Mouse (Mus musculus) CH12.LX (cell line): Measurements from ENCODE around the gene 1110059E24Rik. TPM values are rescaled to one million over a fixed set of nuclear protein-coding genes. Genes with fewer than 3 reads are reported as not detected.

Experiments
- DNase-seq: peaks from one replicate; pipeline ENCODE4 v3.0.0-alpha.2; 2013; ENCODE audit errors: extremely low read depth
- H3K27ac ChIP-seq: 2 replicates; pipeline ENCODE4 v1.5.1; 2012; ENCODE audit warnings: low read depth, mild to moderate bottlenecking, control low read depth, moderate library complexity; ENCODE audit not compliant: insufficient read depth
- H3K27me3 ChIP-seq: replicated peaks from 2 replicates; pipeline ENCODE3; 2012; ENCODE audit warnings: inconsistent platforms
- H3K36me3 ChIP-seq, 2 experiments: replicated peaks in 1 of 2; 2 replicates each; pipeline versions ENCODE3 to v1.6.1; 2012; ENCODE audit warnings: inconsistent platforms in 1 of 2, low read length in 1 of 2, mild to moderate bottlenecking in 1 of 2, mixed read lengths in 1 of 2, moderate library complexity in 1 of 2; ENCODE audit not compliant: control insufficient read depth in 1 of 2, insufficient read depth in 1 of 2
- H3K4me1 ChIP-seq, 2 experiments: 2 replicates each; pipeline ENCODE4 v1.6.1; 2012; ENCODE audit warnings: inconsistent platforms in 1 of 2, moderate library complexity in 1 of 2; ENCODE audit not compliant: insufficient read depth in 2 of 2, control insufficient read depth in 1 of 2
- H3K4me2 ChIP-seq: 2 replicates; pipeline ENCODE4 v1.6.1; 2012; ENCODE audit warnings: low read depth, mild to moderate bottlenecking, control low read depth; ENCODE audit not compliant: poor library complexity, insufficient read depth, severe bottlenecking
- H3K4me3 ChIP-seq, 3 experiments: fragments of 150-350 bp in 1 of 3; sonication (generic) in 1 of 3; replicated peaks in 1 of 3; 2 replicates each; pipeline versions ENCODE3 to v1.5.1; 2011 to 2012; ENCODE audit warnings: low read depth in 2 of 3, low read length in 2 of 3, mild to moderate bottlenecking in 2 of 3, moderate library complexity in 2 of 3, control low read depth in 1 of 3, improper control_type of control experiment in 1 of 3, inconsistent platforms in 1 of 3, mixed read lengths in 1 of 3; ENCODE audit not compliant: poor library complexity in 1 of 3
- H3K79me2 ChIP-seq: replicated peaks from 2 replicates; pipeline ENCODE4 v1.6.1; 2012; ENCODE audit warnings: mild to moderate bottlenecking, moderate library complexity; ENCODE audit not compliant: control insufficient read depth, poor library complexity, insufficient read depth, severe bottlenecking; ENCODE audit errors: extremely low read depth
- H3K9ac ChIP-seq: 2 replicates; pipeline ENCODE4 v1.6.1; 2012; ENCODE audit warnings: low read depth, mild to moderate bottlenecking, control low read depth, moderate library complexity; ENCODE audit not compliant: insufficient read depth
- H3K9me3 ChIP-seq: replicated peaks from 2 replicates; pipeline ENCODE3; 2012; ENCODE audit warnings: low read length, inconsistent platforms, mixed read lengths
- CHD1 ChIP-seq: IDR thresholded peaks from 2 replicates; pipeline ENCODE4 v1.6.1; 2012; ENCODE audit warnings: low read depth, low read length, improper control_type of control experiment, inconsistent platforms
- CHD2 ChIP-seq: IDR thresholded peaks from 2 replicates; pipeline ENCODE4 v1.6.1; 2011; ENCODE audit warnings: low read length, improper control_type of control experiment
- EP300 ChIP-seq: IDR thresholded peaks from 2 replicates; pipeline ENCODE4 v1.6.1; 2011; ENCODE audit warnings: low read length, improper control_type of control experiment
- GABPA ChIP-seq: IDR thresholded peaks from 2 replicates; pipeline ENCODE4 v1.6.1; 2012; ENCODE audit warnings: low read depth, low read length, improper control_type of control experiment, inconsistent platforms; ENCODE audit not compliant: insufficient replicate concordance
- HCFC1 ChIP-seq: IDR thresholded peaks from 2 replicates; pipeline ENCODE4 v1.6.1; 2012; ENCODE audit warnings: low read depth, mild to moderate bottlenecking, inconsistent platforms, low read length, improper control_type of control experiment
- JUN ChIP-seq: IDR thresholded peaks from 2 replicates; pipeline ENCODE4 v1.6.1; 2011; ENCODE audit warnings: low read depth, mild to moderate bottlenecking, low read length, improper control_type of control experiment, moderate library complexity; ENCODE audit not compliant: insufficient read depth
- JUND ChIP-seq: conservative IDR thresholded peaks from 2 replicates; pipeline ENCODE4 v1.6.1; 2011; ENCODE audit warnings: low read depth, low read length, improper control_type of control experiment
- MAFK ChIP-seq: IDR thresholded peaks from 2 replicates; pipeline ENCODE4 v1.6.1; 2011; ENCODE audit warnings: low read length, improper control_type of control experiment; ENCODE audit not compliant: insufficient replicate concordance
- MAX ChIP-seq: IDR thresholded peaks from 2 replicates; pipeline ENCODE4 v1.6.1; 2011; ENCODE audit warnings: low read length, improper control_type of control experiment
- MAZ ChIP-seq: IDR thresholded peaks from 2 replicates; pipeline ENCODE4 v1.6.1; 2012; ENCODE audit warnings: low read depth, mild to moderate bottlenecking, inconsistent platforms, low read length, improper control_type of control experiment, moderate library complexity
- MEF2A ChIP-seq: IDR thresholded peaks from 2 replicates; pipeline ENCODE4 v1.6.1; 2014; ENCODE audit warnings: low read depth, mild to moderate bottlenecking, inconsistent platforms, low read length, improper control_type of control experiment, borderline replicate concordance
- PAX5 ChIP-seq: IDR thresholded peaks from 2 replicates; pipeline ENCODE4 v1.6.1; 2012; ENCODE audit warnings: low read length, inconsistent platforms, mixed read lengths
- SMC3 ChIP-seq: IDR thresholded peaks from 2 replicates; pipeline ENCODE4 v1.6.1; 2011; ENCODE audit warnings: low read depth, low read length, improper control_type of control experiment
- TBP ChIP-seq: conservative IDR thresholded peaks from 2 replicates; pipeline ENCODE4 v1.6.1; 2011; ENCODE audit warnings: low read depth, low read length, improper control_type of control experiment
- USF2 ChIP-seq: conservative IDR thresholded peaks from 2 replicates; pipeline ENCODE4 v1.6.1; 2011; ENCODE audit warnings: low read depth, low read length, improper control_type of control experiment
- ZC3H11A ChIP-seq: IDR thresholded peaks from 2 replicates; pipeline ENCODE4 v1.6.1; 2012; ENCODE audit warnings: low read depth, mild to moderate bottlenecking, inconsistent platforms, low read length, improper control_type of control experiment
- ZNF384 ChIP-seq: IDR thresholded peaks from 2 replicates; pipeline ENCODE4 v1.6.1; 2012; ENCODE audit warnings: low read depth, low read length, improper control_type of control experiment, inconsistent platforms
- dilution Hi-C: fragments of 300-500 bp; cut with MboI; formaldehyde crosslinking; loops from 2 replicates; pipeline ENCODE4 v1.14.3; 2020; ENCODE audit warnings: low sequenced_read_pairs; ENCODE audit not compliant: extremely low pct_unique_long_range_greater_than_20kb, extremely low pct_ligation_motif_present
- in situ Hi-C: fragments of 300-500 bp; cut with MboI; formaldehyde crosslinking; loops from 3 replicates; pipeline ENCODE4 v1.14.3; 2019; ENCODE audit warnings: low sequenced_read_pairs, low pct_ligation_motif_present, low pct_unique_long_range_greater_than_20kb, mixed read lengths
- polyA plus RNA-seq: library from polyadenylated mRNA; unstranded; fragments of >175 nt; gene quantifications from 2 replicates; pipeline ENCODE4 v1.2.1, GENCODE M21; 2012; ENCODE audit warnings: low read depth; ENCODE audit not compliant: insufficient read length
- total RNA-seq, 2 experiments: library from RNA; depleted of rRNA; stranded (reverse); fragments of 300-350 nt in 1 of 2; fragments of >200 nt in 1 of 2; gene quantifications; 2 replicates each; pipeline ENCODE4 v1.2.3; 2012 to 2014

The 1110059E24Rik gene
- total and polyA plus RNA-seq, 3 experiments = 25.5 to 106 (median 38.8) TPM

GRCm38 (mm10) chr19:21653172-21653981 is 601 bp upstream of the 1110059E24Rik start, which contains the start of gene Abhd17b (continued):
- no peak for TF ChIP-seq MEF2A
- TF ChIP-seq GABPA = no peak
- no peak for TF ChIP-seq ZC3H11A
- TF ChIP-seq JUN = no peak
- TF ChIP-seq USF2 = no peak
- TF ChIP-seq SMC3 = peak; percentile 21; the same call in 1 of the 2 replicates
- TF ChIP-seq EP300 = no peak
- no peak for TF ChIP-seq JUND
- TF ChIP-seq CHD1 = 0 out of 2 replicates have a peak, but pooled peaks have one; percentile 16
- no peak for TF ChIP-seq MAX

GRCm38 (mm10) chr19:21651664-21652063 is 1.1 kb downstream of the 1110059E24Rik start:
- Histone ChIP-seq H3K79me2 (peaks cover 70% of the 10 kb centered on the region), H3K4me2 (peak overlapping the region; percentile 69), H3K9me3 (no peaks in the 10 kb centered on the region), H3K4me1 (peaks cover 17 to 52% of the 10 kb centered on the region in 2 experiments), H3K9ac (peak overlapping the region; percentile 75), H3K27me3 (no peaks in the 10 kb centered on the region), H3K36me3 (peaks cover 4 to 32% of the 10 kb centered on the region in 2 experiments), H3K27ac (no peak overlapping the region), H3K4me3 (peak overlapping the region; percentile 70 to 91 (median 91))
- in situ Hi-C loops = loop anchor here (5.0 to 10.0 kb wide), 4 partner anchors 54 to 277 kb away; no protein-coding TSS in a partner anchor
- no peak for TF ChIP-seq PAX5
- no peak for TF ChIP-seq SMC3
- dilution Hi-C loops = no loop called here
- DNase-seq = no peak

- H3K27ac ChIP-seq = no peak overlapping the region
- H3K27me3 ChIP-seq = no peaks in the 10 kb centered on the region
- no peak for DNase-seq
- no peak overlapping the region for H3K4me3 ChIP-seq
- TF ChIP-seq ZNF384 = no peak
- no peak for TF ChIP-seq TBP
- no peak for TF ChIP-seq SMC3
- no peak for TF ChIP-seq CHD2
- TF ChIP-seq MAFK = no peak
- no peak for TF ChIP-seq MAZ
- TF ChIP-seq PAX5 = no peak
- TF ChIP-seq HCFC1 = no peak
- in situ Hi-C loops = no loop called here
- peaks cover 5 to 55% of the 10 kb centered on the region in 2 experiments for H3K36me3 ChIP-seq
- no peak overlapping the region for H3K4me2 ChIP-seq
- H3K79me2 ChIP-seq = peaks cover 55% of the 10 kb centered on the region
- no peaks in the 10 kb centered on the region for H3K9me3 ChIP-seq
- dilution Hi-C loops = no loop called here
- H3K4me1 ChIP-seq = peaks cover 25 to 74% of the 10 kb centered on the region in 2 experiments
- H3K9ac ChIP-seq = no peak overlapping the region
These were observed 6.6 kb downstream of the 1110059E24Rik start for GRCm38 (mm10) chr19:21646142-21646541.
